ENCODE assay signal across 13 mouse cellular contexts in the genomic region with DNA sequence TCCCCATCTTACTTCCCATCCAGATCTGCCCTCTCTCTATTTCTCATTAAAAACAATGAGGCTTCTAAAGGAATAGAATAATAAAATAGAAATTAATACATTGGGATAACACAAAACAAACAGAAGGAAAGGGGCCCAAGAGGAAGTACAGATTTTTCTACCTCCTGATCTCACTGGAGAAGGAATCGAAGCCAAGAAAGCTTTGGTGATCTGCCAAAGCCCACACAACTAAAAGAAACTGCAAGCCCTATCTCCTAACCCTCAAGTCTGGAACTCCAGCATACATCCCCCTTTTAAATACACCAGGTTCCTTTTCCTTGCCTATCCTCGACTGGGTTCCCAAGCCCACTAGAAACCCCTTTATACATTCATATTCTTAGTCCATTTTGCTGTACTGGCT.
DNase-seq lines count a peak whose midpoint lies in the region; ATAC-seq and TF ChIP-seq lines count a peak whose summit lies in the region.
"Had no signal": no experiment of that assay in that cellular context is flagged by ENCODE, and none has a peak within 500 bp of the region (broad histone marks: within the 10 kb centered on the region; RNA-seq: fewer than 3 reads in every experiment).

No protein-coding gene starts in this region.

- no peaks in the 10 kb centered on the region for H3K27me3 ChIP-seq in heart, embryonic 15.5 days
- H3K27me3 ChIP-seq: CH12.LX; limb, embryonic 13.5 days had no signal

- no peak overlapping the region for H3K4me3 ChIP-seq in heart, embryonic 15.5 days
- H3K4me3 ChIP-seq in layer of hippocampus, adult 2 months = no peak overlapping the region
- H3K4me3 ChIP-seq: erythroblast, embryonic 14.5 days; limb, embryonic 13.5 days had no signal

- no peak overlapping the region for H3K9ac ChIP-seq in heart, embryonic 15.5 days
- H3K9ac ChIP-seq: hindbrain, embryonic 14.5 days; limb, embryonic 13.5 days; liver, postnatal 0 days had no signal

- no peaks in the 10 kb centered on the region; the same call in 1 of the 2 replicates for H3K36me3 ChIP-seq in heart, embryonic 15.5 days
- H3K36me3 ChIP-seq: limb, embryonic 13.5 days had no signal

- peaks cover 15% of the 10 kb centered on the region for H3K4me1 ChIP-seq in heart, embryonic 15.5 days (replicated peaks)
- H3K4me1 ChIP-seq: limb, embryonic 13.5 days had no signal

- no peak for ATAC-seq in heart, embryonic 15.5 days (replicated peaks; ENCODE audit: insufficient number of reproducible peaks, insufficient read depth, low FRiP score, low read depth)
- ATAC-seq: liver, postnatal 0 days had no signal

- no peak for TF ChIP-seq POLR2A in brain, embryonic 14.5 days (IDR thresholded peaks at IDR 0.05; ENCODE audit: borderline replicate concordance, extremely low read depth, insufficient read depth, insufficient read length, poor library complexity, severe bottlenecking)

- no peaks in the 10 kb centered on the region for H3K9me3 ChIP-seq in heart, embryonic 15.5 days (replicated peaks)
- H3K9me3 ChIP-seq: limb, embryonic 13.5 days had no signal

- no peak overlapping the region for H3K4me2 ChIP-seq in heart, embryonic 15.5 days
- H3K4me2 ChIP-seq: hindbrain, embryonic 14.5 days; limb, embryonic 13.5 days had no signal

- no peak for TF ChIP-seq CTCF in layer of hippocampus, adult 2 months (conservative IDR thresholded peaks at IDR 0.05)
- TF ChIP-seq CTCF in brain, embryonic 14.5 days (IDR thresholded peaks at IDR 0.05; ENCODE audit: borderline replicate concordance, extremely low read depth, insufficient read depth, insufficient read length) = no peak

- H3K27ac ChIP-seq in heart, embryonic 15.5 days = peak overlapping the region; percentile 71; the same call in 1 of the 2 replicates
- H3K27ac ChIP-seq in layer of hippocampus, adult 2 months = peak overlapping the region; percentile 71; the same call in 1 of the 2 replicates
- H3K27ac ChIP-seq: hindbrain, embryonic 14.5 days; limb, embryonic 13.5 days had no signal

- 24% methylated on average over 2 of the region's 2 CpGs for WGBS in heart, embryonic 15.5 days

- peak; percentile 12 for DNase-seq in adrenal gland, postnatal 10 days
- no peak for DNase-seq in adrenal gland, postnatal 4 days (ENCODE audit: low spot score in 2 of 2)
- no peak for DNase-seq in heart, adult 9 months (ENCODE audit: low spot score in 2 of 2)
- DNase-seq in layer of hippocampus, adult 2 months (ENCODE audit: low spot score in 2 of 2) = no peak
- no peak for DNase-seq in layer of hippocampus, adult 18-20 months (ENCODE audit: low spot score in 2 of 2)
- peak; percentile 61 for DNase-seq in brain, embryonic 14.5 days (ENCODE audit: low read depth)
- DNase-seq in embryo, embryonic 10.5 days (ENCODE audit: low spot score) = no peak
- DNase-seq: liver, postnatal 0 days had no signal

Comparison
In these comparisons a context has a peak if more than half of its experiments do, and no peak if none do; other contexts are left out.
1. DNase-seq: peak in adrenal gland, postnatal 10 days (single experiment) and brain, embryonic 14.5 days (single experiment); none in adrenal gland, postnatal 4 days (0 of 2), heart, adult 9 months (0 of 2), layer of hippocampus, adult 2 months (0 of 2), layer of hippocampus, adult 18-20 months (0 of 2) and embryo, embryonic 10.5 days (single experiment).